18 mouse cellular contexts compared by ENCODE assay signal in the genomic region with DNA sequence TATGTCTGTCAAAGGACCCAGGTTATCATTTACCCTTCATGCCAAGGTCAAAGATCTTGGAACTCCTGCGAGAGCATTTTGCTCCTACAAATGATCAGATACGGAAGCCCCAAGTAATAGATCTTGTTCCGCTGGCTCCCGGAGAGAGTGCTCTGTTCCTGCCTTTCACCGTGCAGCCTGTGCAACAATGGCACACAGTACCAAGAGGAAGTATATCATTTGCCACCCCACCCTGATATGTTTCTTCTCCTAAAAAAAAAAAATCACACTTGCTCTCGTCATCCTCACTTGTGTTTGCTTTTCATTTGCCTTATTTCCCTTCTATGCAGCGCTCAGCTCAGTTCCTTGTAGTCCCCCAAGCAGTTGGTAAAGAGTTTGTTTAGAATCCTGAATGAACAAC. TPM values are rescaled to one million over a fixed set of nuclear protein-coding genes. Genes with fewer than 3 reads are reported as not detected.
DNase-seq lines count a peak whose midpoint lies in the region; ATAC-seq lines count a peak whose summit lies in the region.
"Had no signal": no experiment of that assay in that cellular context is flagged by ENCODE, and none has a peak within 500 bp of the region (broad histone marks: within the 10 kb centered on the region; RNA-seq: fewer than 3 reads in every experiment).

No protein-coding gene starts in this region.

- no peak for ATAC-seq in limb, embryonic 13.5 days (ENCODE audit: low FRiP score, low read depth)
- 0 out of 2 replicates have a peak, but pooled peaks have one; percentile 21 for ATAC-seq in intestine, embryonic 15.5 days
- ATAC-seq in monocyte, adult 5-6 weeks (replicated peaks; ENCODE audit: insufficient number of reproducible peaks, low FRiP score, low TSS enrichment, poor library complexity, severe bottlenecking): peak; percentile 29; the same call in 1 of the 2 replicates
- no peak for ATAC-seq in forebrain, embryonic 16.5 days
- ATAC-seq: forebrain, embryonic 14.5 days; midbrain, embryonic 16.5 days had no signal

- H3K9ac ChIP-seq in limb, embryonic 13.5 days: no peak overlapping the region
- no peak overlapping the region for H3K9ac ChIP-seq in intestine, embryonic 15.5 days
- H3K9ac ChIP-seq in forebrain, embryonic 16.5 days (replicated peaks; ENCODE audit: low read depth, low read length): no peak overlapping the region
- H3K9ac ChIP-seq: embryonic facial prominence, embryonic 15.5 days; hindbrain, embryonic 15.5 days; limb, embryonic 15.5 days; liver, embryonic 15.5 days had no signal

- 0 out of 2 replicates have a peak overlapping the region, but pooled peaks have one; percentile 4 for H3K4me2 ChIP-seq in limb, embryonic 13.5 days (replicated peaks)
- H3K4me2 ChIP-seq in intestine, embryonic 15.5 days (replicated peaks): no peak overlapping the region
- no peak overlapping the region for H3K4me2 ChIP-seq in forebrain, embryonic 16.5 days (ENCODE audit: low read length)
- H3K4me2 ChIP-seq: embryonic facial prominence, embryonic 15.5 days; hindbrain, embryonic 15.5 days; limb, embryonic 15.5 days; liver, embryonic 15.5 days had no signal

- no peaks in the 10 kb centered on the region for H3K9me3 ChIP-seq in limb, embryonic 13.5 days
- no peaks in the 10 kb centered on the region for H3K9me3 ChIP-seq in limb, embryonic 10.5 days (replicated peaks)
- H3K9me3 ChIP-seq in intestine, embryonic 15.5 days: no peaks in the 10 kb centered on the region
- no peaks in the 10 kb centered on the region for H3K9me3 ChIP-seq in forebrain, embryonic 16.5 days (ENCODE audit: control insufficient read depth, low read length)
- H3K9me3 ChIP-seq: embryonic facial prominence, embryonic 15.5 days; hindbrain, embryonic 15.5 days; limb, embryonic 15.5 days; liver, embryonic 15.5 days had no signal

- no peak overlapping the region for H3K4me3 ChIP-seq in limb, embryonic 13.5 days
- H3K4me3 ChIP-seq in limb, embryonic 10.5 days: no peak overlapping the region
- no peak overlapping the region for H3K4me3 ChIP-seq in intestine, embryonic 15.5 days (replicated peaks)
- no peak overlapping the region for H3K4me3 ChIP-seq in forebrain, embryonic 16.5 days (replicated peaks; ENCODE audit: low read length)
- H3K4me3 ChIP-seq: embryonic facial prominence, embryonic 15.5 days; hindbrain, embryonic 15.5 days; limb, embryonic 15.5 days; liver, embryonic 15.5 days had no signal

- DNase-seq in kidney, adult 18-20 months: peak; percentile 13
- DNase-seq in kidney, postnatal 4 days: no peak
- no peak for DNase-seq in limb, embryonic 10.5 days (ENCODE audit: low spot score)
- DNase-seq in layer of hippocampus, adult 18-20 months (ENCODE audit: low spot score in 2 of 2): no peak
- DNase-seq: cerebellum, adult 9-11 months; gastrocnemius, postnatal 25 days; right cerebral cortex, adult 18-20 months; right cerebral cortex, postnatal 4 days had no signal

- H3K4me1 ChIP-seq in limb, embryonic 13.5 days: peaks cover 68% of the 10 kb centered on the region
- peaks cover 32% of the 10 kb centered on the region for H3K4me1 ChIP-seq in limb, embryonic 10.5 days
- peaks cover 17% of the 10 kb centered on the region for H3K4me1 ChIP-seq in intestine, embryonic 15.5 days (replicated peaks)
- no peaks in the 10 kb centered on the region for H3K4me1 ChIP-seq in forebrain, embryonic 16.5 days (replicated peaks; ENCODE audit: control insufficient read depth, insufficient read depth, low read length)
- H3K4me1 ChIP-seq: hindbrain, embryonic 15.5 days had no signal

- WGBS in limb, embryonic 13.5 days: 85% methylated on average over 7 of the region's 7 CpGs
- WGBS in limb, embryonic 10.5 days: 85% methylated on average over 7 of the region's 7 CpGs
- 72% methylated on average over 7 of the region's 7 CpGs for WGBS in intestine, embryonic 15.5 days
- 90% methylated on average over 7 of the region's 7 CpGs for WGBS in forebrain, embryonic 16.5 days

- H3K27me3 ChIP-seq in limb, embryonic 13.5 days: no peaks in the 10 kb centered on the region
- no peaks in the 10 kb centered on the region for H3K27me3 ChIP-seq in limb, embryonic 10.5 days (ENCODE audit: low read depth, poor library complexity, severe bottlenecking)
- no peaks in the 10 kb centered on the region; the same call in 1 of the 2 replicates for H3K27me3 ChIP-seq in intestine, embryonic 15.5 days (replicated peaks)
- no peaks in the 10 kb centered on the region for H3K27me3 ChIP-seq in forebrain, embryonic 16.5 days (replicated peaks; ENCODE audit: control insufficient read depth, insufficient read depth, low read length)
- H3K27me3 ChIP-seq: hindbrain, embryonic 15.5 days; limb, embryonic 15.5 days had no signal

- no peak overlapping the region for H3K27ac ChIP-seq in limb, embryonic 13.5 days
- no peak overlapping the region for H3K27ac ChIP-seq in limb, embryonic 10.5 days
- no peak overlapping the region for H3K27ac ChIP-seq in intestine, embryonic 15.5 days
- no peak overlapping the region for H3K27ac ChIP-seq in forebrain, embryonic 16.5 days (ENCODE audit: low read length)
- H3K27ac ChIP-seq: embryonic facial prominence, embryonic 15.5 days; hindbrain, embryonic 15.5 days; limb, embryonic 15.5 days; liver, embryonic 15.5 days had no signal

- peaks cover 51% of the 10 kb centered on the region for H3K36me3 ChIP-seq in limb, embryonic 13.5 days
- H3K36me3 ChIP-seq in limb, embryonic 10.5 days: peaks cover 25% of the 10 kb centered on the region
- H3K36me3 ChIP-seq in intestine, embryonic 15.5 days: no peaks in the 10 kb centered on the region
- no peaks in the 10 kb centered on the region for H3K36me3 ChIP-seq in forebrain, embryonic 16.5 days (ENCODE audit: control insufficient read depth, insufficient read depth)
- H3K36me3 ChIP-seq: hindbrain, embryonic 15.5 days had no signal

RNA-seq across cellular contexts. Expression of a gene that starts 7.9 kb away (rescaled TPM):
- 15.1 and 16.5 TPM in 2 replicates for polyA plus RNA-seq in limb, embryonic 13.5 days (2015; fragmentation: Nextera tagmentation; extraction: Ambion mirVana)
- polyA plus RNA-seq in limb, embryonic 10.5 days (2016; fragmentation: Nextera tagmentation; extraction: Ambion mirVana): 3.9 and 6.4 TPM in 2 replicates
- 9.1 and 9.5 TPM in 2 replicates for polyA plus RNA-seq in intestine, embryonic 15.5 days (2015; fragmentation: Nextera tagmentation; extraction: Ambion mirVana)
- 3.5 to 8.9 TPM (median 3.5 TPM) in 3 replicates for total RNA-seq in monocyte, adult 5-6 weeks (2017)
- 1.6 and 2.1 TPM in 2 replicates for polyA plus RNA-seq in forebrain, embryonic 16.5 days (2015; fragmentation: Nextera tagmentation; extraction: Ambion mirVana)
- 1 to 10 TPM; 6.1 to 7.6 TPM for total RNA-seq in layer of hippocampus, adult 18-20 months (2021)

RNA-seq across cellular contexts. Expression of a gene that starts 8.1 kb away (rescaled TPM):
- polyA plus RNA-seq in limb, embryonic 13.5 days (2015; fragmentation: Nextera tagmentation; extraction: Ambion mirVana): 21.2 and 22.9 TPM in 2 replicates
- 14.5 and 16.1 TPM in 2 replicates for polyA plus RNA-seq in limb, embryonic 10.5 days (2016; fragmentation: Nextera tagmentation; extraction: Ambion mirVana)
- 42.4 and 43.8 TPM in 2 replicates for polyA plus RNA-seq in intestine, embryonic 15.5 days (2015; fragmentation: Nextera tagmentation; extraction: Ambion mirVana)
- 48.2 to 51.9 TPM (median 50.7 TPM) in 3 replicates for total RNA-seq in monocyte, adult 5-6 weeks (2017)
- polyA plus RNA-seq in forebrain, embryonic 16.5 days (2015; fragmentation: Nextera tagmentation; extraction: Ambion mirVana): 25.7 and 27.5 TPM in 2 replicates
- total RNA-seq in layer of hippocampus, adult 18-20 months (2021): 10 to 100 TPM; 62.7 to 70.0 TPM

Comparison
In these comparisons a context has a peak if more than half of its experiments do, and no peak if none do; other contexts are left out.
1. ATAC-seq: peak in intestine, embryonic 15.5 days (single experiment) and monocyte, adult 5-6 weeks (single experiment); none in limb, embryonic 13.5 days (single experiment) and forebrain, embryonic 16.5 days (single experiment).